Mouse (Mus musculus) embryonic facial prominence, embryonic 12.5 days (tissue): Measurements from ENCODE around the gene Sh3pxd2a. TPM values are rescaled to one million over a fixed set of nuclear protein-coding genes. Genes with fewer than 3 reads are reported as not detected.

Experiments used
- ATAC-seq: fragments of 200-750 bp; cut with Nextera tagmentation; 2 replicates; pipeline ENCODE4 v1.8.0; 2017; ENCODE audit not compliant: insufficient number of reproducible peaks, insufficient read depth, low FRiP score, low TSS enrichment
- H3K27ac ChIP-seq: fragments of 300-500 bp; sonication (generic); 2 replicates; pipeline ENCODE4 v1.5.1; 2016; ENCODE audit warnings: mild to moderate bottlenecking
- H3K27me3 ChIP-seq: fragments of 300-500 bp; sonication (generic); 2 replicates; pipeline ENCODE4 v1.6.1; 2016; ENCODE audit warnings: mild to moderate bottlenecking, moderate library complexity
- H3K36me3 ChIP-seq: fragments of 300-500 bp; sonication (generic); 2 replicates; pipeline ENCODE4 v1.6.1; 2016; ENCODE audit warnings: mild to moderate bottlenecking
- H3K4me1 ChIP-seq: fragments of 300-500 bp; sonication (generic); 2 replicates; pipeline ENCODE4 v1.6.1; 2016
- H3K4me2 ChIP-seq: fragments of 300-500 bp; sonication (generic); replicated peaks from 2 replicates; pipeline ENCODE4 v1.6.1; 2016; ENCODE audit warnings: mild to moderate bottlenecking, moderate library complexity
- H3K4me3 ChIP-seq: fragments of 300-500 bp; sonication (generic); 2 replicates; pipeline ENCODE4 v1.5.1; 2016; ENCODE audit warnings: mild to moderate bottlenecking
- H3K9ac ChIP-seq: fragments of 300-500 bp; sonication (generic); 2 replicates; pipeline ENCODE4 v1.6.1; 2016; ENCODE audit warnings: mild to moderate bottlenecking, moderate library complexity
- H3K9me3 ChIP-seq: fragments of 300-500 bp; sonication (generic); 2 replicates; pipeline ENCODE4 v1.6.1; 2016; ENCODE audit warnings: mild to moderate bottlenecking, moderate library complexity
- WGBS: fragments of 180-500 bp; shearing (Covaris S2); methylation state at CpG from one replicate; pipeline ENCODE4 v1.1.7; 2016; 5-methylcytosine and 5-hydroxymethylcytosine counted together
- polyA plus RNA-seq: library from polyadenylated mRNA; unstranded; fragments of >200 nt; fragmentation: Nextera tagmentation; extraction: Ambion mirVana; gene quantifications from 2 replicates; pipeline ENCODE4 v1.2.1, GENCODE M21; 2016

Sh3pxd2a gene
- polyA plus RNA-seq, 1 experiment from 2014 or later: 8.2 TPM

GRCm38 (mm10) chr19:47503625-47504024, 39.4 kb upstream of the Sh3pxd2a start:
- 0 out of 2 replicates have a peak, but pooled peaks cover 14% of the 10 kb centered on the region for H3K36me3 ChIP-seq
- H3K4me2 ChIP-seq: no peak overlapping the region
- WGBS: 64% methylated on average over 4 of the region's 4 CpGs
- H3K27ac ChIP-seq: no peak overlapping the region
- ATAC-seq: no peak
- H3K9me3 ChIP-seq: no peaks in the 10 kb centered on the region
- H3K4me1 ChIP-seq: peaks cover 12% of the 10 kb centered on the region
- H3K9ac ChIP-seq: no peak overlapping the region
- H3K27me3 ChIP-seq: no peaks in the 10 kb centered on the region
- no peak overlapping the region for H3K4me3 ChIP-seq

GRCm38 (mm10) chr19:47502563-47502962, 38.4 kb upstream of the Sh3pxd2a start:
- Histone ChIP-seq H3K27ac (no peak overlapping the region), H3K4me2 (no peak overlapping the region), H3K4me1 (peaks cover 13% of the 10 kb centered on the region), H3K4me3 (no peak overlapping the region), H3K9ac (no peak overlapping the region), H3K9me3 (no peaks in the 10 kb centered on the region), H3K36me3 (0 out of 2 replicates have a peak, but pooled peaks cover 14% of the 10 kb centered on the region), H3K27me3 (no peaks in the 10 kb centered on the region)
- no peak for ATAC-seq
- WGBS: 77% methylated on average over 8 of the region's 8 CpGs

- H3K4me3 ChIP-seq: no peak overlapping the region
- no peak overlapping the region for H3K9ac ChIP-seq
- WGBS: 71% methylated on average over 11 of the region's 11 CpGs
- H3K4me2 ChIP-seq: no peak overlapping the region
- no peaks in the 10 kb centered on the region for H3K27me3 ChIP-seq
- H3K27ac ChIP-seq: 0 out of 2 replicates have a peak overlapping the region, but pooled peaks have one; percentile 23
- no peak for ATAC-seq
- 0 out of 2 replicates have a peak, but pooled peaks cover 11% of the 10 kb centered on the region for H3K36me3 ChIP-seq
- no peaks in the 10 kb centered on the region for H3K9me3 ChIP-seq
- H3K4me1 ChIP-seq: peaks cover 13% of the 10 kb centered on the region
Measured at GRCm38 (mm10) chr19:47500389-47501011, 36.3 kb upstream of the Sh3pxd2a start.

GRCm38 (mm10) chr19:47499841-47500240, 35.6 kb upstream of the Sh3pxd2a start:
- ATAC-seq: no peak
- Histone ChIP-seq H3K4me3 (no peak overlapping the region), H3K27me3 (no peaks in the 10 kb centered on the region), H3K9me3 (no peaks in the 10 kb centered on the region), H3K4me1 (peaks cover 13% of the 10 kb centered on the region), H3K27ac (peak overlapping the region; percentile 63), H3K4me2 (no peak overlapping the region), H3K36me3 (0 out of 2 replicates have a peak, but pooled peaks cover 7% of the 10 kb centered on the region), H3K9ac (no peak overlapping the region)
- WGBS: 90% methylated on average over 5 of the region's 5 CpGs

GRCm38 (mm10) chr19:47498942-47499341, 34.7 kb upstream of the Sh3pxd2a start:
- 36% methylated on average over 4 of the region's 4 CpGs for WGBS
- Histone ChIP-seq H3K9me3 (no peaks in the 10 kb centered on the region), H3K27ac (peak overlapping the region; percentile 63), H3K27me3 (no peaks in the 10 kb centered on the region), H3K4me1 (peaks cover 13% of the 10 kb centered on the region), H3K36me3 (0 out of 2 replicates have a peak, but pooled peaks cover 5% of the 10 kb centered on the region), H3K4me3 (no peak overlapping the region), H3K9ac (no peak overlapping the region), H3K4me2 (no peak overlapping the region)
- ATAC-seq: peak; percentile 70; the same call in 1 of the 2 replicates

- H3K9me3 ChIP-seq: no peaks in the 10 kb centered on the region
- H3K4me3 ChIP-seq: no peak overlapping the region
- WGBS: 87% methylated on average over 6 of the region's 6 CpGs
- 0 out of 2 replicates have a peak, but pooled peaks cover 5% of the 10 kb centered on the region for H3K36me3 ChIP-seq
- H3K27me3 ChIP-seq: no peaks in the 10 kb centered on the region
- H3K27ac ChIP-seq: no peak overlapping the region
- H3K9ac ChIP-seq: no peak overlapping the region
- no peak for ATAC-seq
- no peak overlapping the region for H3K4me2 ChIP-seq
- H3K4me1 ChIP-seq: peaks cover 13% of the 10 kb centered on the region
Measured at GRCm38 (mm10) chr19:47497736-47498135, 33.5 kb upstream of the Sh3pxd2a start.

GRCm38 (mm10) chr19:47497313-47497712, 33.1 kb upstream of the Sh3pxd2a start:
- 85% methylated on average over 9 of the region's 9 CpGs for WGBS
- H3K9ac ChIP-seq: no peak overlapping the region
- no peaks in the 10 kb centered on the region for H3K27me3 ChIP-seq
- H3K36me3 ChIP-seq: 0 out of 2 replicates have a peak, but pooled peaks cover 5% of the 10 kb centered on the region
- no peak overlapping the region for H3K27ac ChIP-seq
- no peak overlapping the region for H3K4me2 ChIP-seq
- no peaks in the 10 kb centered on the region for H3K9me3 ChIP-seq
- no peak overlapping the region for H3K4me3 ChIP-seq
- ATAC-seq: no peak
- H3K4me1 ChIP-seq: peaks cover 13% of the 10 kb centered on the region

GRCm38 (mm10) chr19:47493017-47493997, 29.1 kb upstream of the Sh3pxd2a start:
- H3K27ac ChIP-seq: no peak overlapping the region; the same call in 1 of the 2 replicates
- peak; percentile 47; the same call in 1 of the 2 replicates for ATAC-seq
- no peak overlapping the region for H3K4me3 ChIP-seq
- no peaks in the 10 kb centered on the region for H3K4me1 ChIP-seq
- no peak overlapping the region for H3K9ac ChIP-seq
- no peaks in the 10 kb centered on the region for H3K9me3 ChIP-seq
- no peaks in the 10 kb centered on the region for H3K36me3 ChIP-seq
- no peak overlapping the region for H3K4me2 ChIP-seq
- 69% methylated on average over 23 of the region's 23 CpGs for WGBS
- H3K27me3 ChIP-seq: no peaks in the 10 kb centered on the region

- H3K36me3 ChIP-seq: no peaks in the 10 kb centered on the region
- WGBS: 81% methylated on average over 6 of the region's 6 CpGs
- no peak overlapping the region for H3K4me3 ChIP-seq
- no peak overlapping the region for H3K9ac ChIP-seq
- no peak for ATAC-seq
- no peak overlapping the region for H3K4me2 ChIP-seq
- H3K27ac ChIP-seq: no peak overlapping the region
- no peaks in the 10 kb centered on the region for H3K9me3 ChIP-seq
- no peaks in the 10 kb centered on the region for H3K4me1 ChIP-seq
- H3K27me3 ChIP-seq: no peaks in the 10 kb centered on the region
Measured at GRCm38 (mm10) chr19:47492422-47492821, 28.2 kb upstream of the Sh3pxd2a start.

- no peak for ATAC-seq
- H3K9me3 ChIP-seq: no peaks in the 10 kb centered on the region
- H3K9ac ChIP-seq: no peak overlapping the region
- no peaks in the 10 kb centered on the region for H3K36me3 ChIP-seq
- H3K4me3 ChIP-seq: no peak overlapping the region
- no peaks in the 10 kb centered on the region for H3K4me1 ChIP-seq
- H3K27ac ChIP-seq: no peak overlapping the region
- WGBS: 69% methylated on average over 2 of the region's 2 CpGs
- H3K4me2 ChIP-seq: no peak overlapping the region
- H3K27me3 ChIP-seq: no peaks in the 10 kb centered on the region
Measured at GRCm38 (mm10) chr19:47491853-47492252, 27.7 kb upstream of the Sh3pxd2a start.

GRCm38 (mm10) chr19:47489233-47489632, 25.0 kb upstream of the Sh3pxd2a start:
- no peak for ATAC-seq
- H3K27me3 ChIP-seq: no peaks in the 10 kb centered on the region
- H3K4me2 ChIP-seq: no peak overlapping the region

More at GRCm38 (mm10) chr19:47489233-47489632, 25.0 kb upstream of the Sh3pxd2a start:
- WGBS: 89% methylated on average over 3 of the region's 3 CpGs
- Histone ChIP-seq H3K4me1 (0 out of 2 replicates have a peak, but pooled peaks cover 3% of the 10 kb centered on the region), H3K9me3 (no peaks in the 10 kb centered on the region), H3K9ac (no peak overlapping the region), H3K4me3 (no peak overlapping the region), H3K36me3 (no peaks in the 10 kb centered on the region), H3K27ac (no peak overlapping the region)
